Mouse (Mus musculus) megakaryocyte, embryonic 14.5 days (primary cell): Measurements from ENCODE around the gene Mettl16. TPM values are rescaled to one million over a fixed set of nuclear protein-coding genes. Genes with fewer than 3 reads are reported as not detected.

Experiments
- H3K27me3 ChIP-seq: replicated peaks from 2 replicates; pipeline ENCODE3; 2012; ENCODE audit warnings: inconsistent platforms
- H3K36me3 ChIP-seq: replicated peaks from 2 replicates; pipeline ENCODE3; 2012; ENCODE audit warnings: low read length, inconsistent platforms, mixed read lengths
- H3K4me1 ChIP-seq: 2 replicates; pipeline ENCODE4 v1.6.1; 2012; ENCODE audit warnings: inconsistent platforms
- H3K4me3 ChIP-seq: replicated peaks from 2 replicates; pipeline ENCODE3; 2012; ENCODE audit warnings: moderate library complexity, mild to moderate bottlenecking, inconsistent platforms
- H3K9me3 ChIP-seq: 2 replicates; pipeline ENCODE4 v1.6.1; 2012; ENCODE audit warnings: inconsistent platforms
- FLI1 ChIP-seq: IDR thresholded peaks from 2 replicates; pipeline ENCODE4 v1.6.1; 2012; ENCODE audit warnings: low read length, inconsistent platforms, mixed read lengths
- GATA1 ChIP-seq: IDR thresholded peaks from 3 replicates; pipeline ENCODE4 v1.6.1; 2012; ENCODE audit warnings: mixed read lengths, low read length, inconsistent platforms, borderline replicate concordance
- polyA plus RNA-seq: library from polyadenylated mRNA; stranded (reverse); fragments of >175 nt; gene quantifications from 2 replicates; pipeline ENCODE4 v1.2.3, GENCODE M21; 2012; ENCODE audit warnings: low replicate concordance; ENCODE audit not compliant: insufficient read depth

Gene Mettl16
- polyA plus RNA-seq, 1 experiment, result 10.4 TPM

GRCm38 (mm10) chr11:74815795-74816194 is 45.2 kb downstream of the Mettl16 start:
- TF ChIP-seq FLI1, result no peak
- TF ChIP-seq GATA1, result no peak
- peaks cover 24% of the 10 kb centered on the region for H3K4me1 ChIP-seq
- H3K9me3 ChIP-seq, result no peaks in the 10 kb centered on the region
- H3K4me3 ChIP-seq, result no peak overlapping the region
- no peaks in the 10 kb centered on the region for H3K27me3 ChIP-seq
- peaks cover 55% of the 10 kb centered on the region for H3K36me3 ChIP-seq

GRCm38 (mm10) chr11:74820921-74821320 is 50.3 kb downstream of the Mettl16 start:
- H3K36me3 ChIP-seq, result peaks cover 49% of the 10 kb centered on the region

GRCm38 (mm10) chr11:74821463-74821862 is 50.8 kb downstream of the Mettl16 start:
- peaks cover 54% of the 10 kb centered on the region for H3K4me1 ChIP-seq

More at GRCm38 (mm10) chr11:74820921-74821320, 50.3 kb downstream of the Mettl16 start:
- TF ChIP-seq GATA1 (no peak), FLI1 (no peak)
- H3K9me3 ChIP-seq, result no peaks in the 10 kb centered on the region
- H3K4me3 ChIP-seq, result no peak overlapping the region
- H3K27me3 ChIP-seq, result no peaks in the 10 kb centered on the region
- peaks cover 52% of the 10 kb centered on the region for H3K4me1 ChIP-seq

GRCm38 (mm10) chr11:74822746-74823440 is 52.3 kb downstream of the Mettl16 start:
- TF ChIP-seq GATA1 (no peak), FLI1 (no peak)
- H3K27me3 ChIP-seq, result no peaks in the 10 kb centered on the region
- H3K36me3 ChIP-seq, result peaks cover 36% of the 10 kb centered on the region
- H3K9me3 ChIP-seq, result no peaks in the 10 kb centered on the region
- peaks cover 57% of the 10 kb centered on the region for H3K4me1 ChIP-seq
- H3K4me3 ChIP-seq, result no peak overlapping the region

More at GRCm38 (mm10) chr11:74821463-74821862, 50.8 kb downstream of the Mettl16 start:
- Histone ChIP-seq H3K36me3 (peaks cover 49% of the 10 kb centered on the region), H3K4me3 (peak overlapping the region; percentile 16), H3K27me3 (no peaks in the 10 kb centered on the region), H3K9me3 (no peaks in the 10 kb centered on the region)
- TF ChIP-seq GATA1 (no peak), FLI1 (no peak)

- H3K9me3 ChIP-seq, result no peaks in the 10 kb centered on the region
Observed at GRCm38 (mm10) chr11:74826151-74826550, 55.5 kb downstream of the Mettl16 start.

GRCm38 (mm10) chr11:74826702-74827101 is 56.1 kb downstream of the Mettl16 start:
- Histone ChIP-seq H3K27me3 (no peaks in the 10 kb centered on the region), H3K9me3 (no peaks in the 10 kb centered on the region), H3K36me3 (peaks cover 16% of the 10 kb centered on the region), H3K4me3 (no peak overlapping the region), H3K4me1 (peaks cover 62% of the 10 kb centered on the region)
- TF ChIP-seq FLI1, result no peak
- TF ChIP-seq GATA1, result no peak

More at GRCm38 (mm10) chr11:74826151-74826550, 55.5 kb downstream of the Mettl16 start:
- Histone ChIP-seq H3K4me1 (peaks cover 66% of the 10 kb centered on the region), H3K36me3 (peaks cover 16% of the 10 kb centered on the region), H3K27me3 (no peaks in the 10 kb centered on the region), H3K4me3 (peak overlapping the region; percentile 21)
- TF ChIP-seq FLI1, result no peak

GRCm38 (mm10) chr11:74827791-74828403 is 57.3 kb downstream of the Mettl16 start:
- peaks cover 13% of the 10 kb centered on the region for H3K36me3 ChIP-seq
- H3K4me1 ChIP-seq, result peaks cover 62% of the 10 kb centered on the region
- no peaks in the 10 kb centered on the region for H3K9me3 ChIP-seq
- H3K4me3 ChIP-seq, result peak overlapping the region; percentile 64
- no peaks in the 10 kb centered on the region for H3K27me3 ChIP-seq
- TF ChIP-seq FLI1, result no peak
- TF ChIP-seq GATA1, result no peak

- Histone ChIP-seq H3K36me3 (peaks cover 7% of the 10 kb centered on the region), H3K4me1 (peaks cover 62% of the 10 kb centered on the region), H3K9me3 (no peaks in the 10 kb centered on the region), H3K27me3 (no peaks in the 10 kb centered on the region), H3K4me3 (peak overlapping the region; percentile 76)
- TF ChIP-seq FLI1 (no peak), GATA1 (no peak)
Observed at GRCm38 (mm10) chr11:74828404-74828931, 57.8 kb downstream of the Mettl16 start.

GRCm38 (mm10) chr11:74828965-74829550 is 58.4 kb downstream of the Mettl16 start:
- peaks cover 68% of the 10 kb centered on the region for H3K4me1 ChIP-seq
- H3K4me3 ChIP-seq, result peak overlapping the region; percentile 99
- H3K9me3 ChIP-seq, result no peaks in the 10 kb centered on the region
- no peaks in the 10 kb centered on the region for H3K27me3 ChIP-seq
- H3K36me3 ChIP-seq, result peaks cover 3% of the 10 kb centered on the region
- TF ChIP-seq FLI1, result no peak
- TF ChIP-seq GATA1, result no peak

- Histone ChIP-seq H3K36me3 (peaks cover 5% of the 10 kb centered on the region), H3K4me3 (peak overlapping the region; percentile 99), H3K9me3 (no peaks in the 10 kb centered on the region), H3K4me1 (peaks cover 71% of the 10 kb centered on the region), H3K27me3 (no peaks in the 10 kb centered on the region)
- no peak for TF ChIP-seq GATA1
- no peak for TF ChIP-seq FLI1
Observed at GRCm38 (mm10) chr11:74829812-74830211, 59.2 kb downstream of the Mettl16 start.
